Mouse (Mus musculus) lung, embryonic 15.5 days (tissue): Measurements from ENCODE around the gene Cavin4. TPM values are rescaled to one million over a fixed set of nuclear protein-coding genes. Genes with fewer than 3 reads are reported as not detected.

Source experiments
- ATAC-seq: fragments of 200-750 bp; cut with Nextera tagmentation; 2 replicates; pipeline ENCODE4 v1.8.0; 2017; ENCODE audit warnings: moderate number of reproducible peaks, borderline replicate concordance; ENCODE audit not compliant: low FRiP score, low TSS enrichment; ENCODE audit errors: extremely low read depth
- H3K27ac ChIP-seq: fragments of 300-500 bp; sonication (generic); 2 replicates; pipeline ENCODE4 v1.5.1; 2015; ENCODE audit warnings: moderate library complexity, mild to moderate bottlenecking, inconsistent platforms
- H3K27me3 ChIP-seq: fragments of 300-500 bp; sonication (generic); 2 replicates; pipeline ENCODE4 v1.6.1; 2015; ENCODE audit warnings: inconsistent platforms
- H3K36me3 ChIP-seq: fragments of 300-500 bp; sonication (generic); 2 replicates; pipeline ENCODE4 v1.6.1; 2015; ENCODE audit warnings: inconsistent platforms
- H3K4me1 ChIP-seq: fragments of 300-500 bp; sonication (generic); 2 replicates; pipeline ENCODE4 v1.6.1; 2015; ENCODE audit warnings: inconsistent platforms
- H3K4me2 ChIP-seq: fragments of 300-500 bp; sonication (generic); 2 replicates; pipeline ENCODE4 v1.6.1; 2015; ENCODE audit warnings: inconsistent platforms, mild to moderate bottlenecking, moderate library complexity
- H3K4me3 ChIP-seq: fragments of 300-500 bp; sonication (generic); 2 replicates; pipeline ENCODE4 v1.5.1; 2015; ENCODE audit warnings: mild to moderate bottlenecking, inconsistent platforms
- H3K9ac ChIP-seq: fragments of 300-500 bp; sonication (generic); 2 replicates; pipeline ENCODE4 v1.6.1; 2015; ENCODE audit warnings: inconsistent platforms
- H3K9me3 ChIP-seq: fragments of 300-500 bp; sonication (generic); 2 replicates; pipeline ENCODE4 v1.6.1; 2016; ENCODE audit warnings: inconsistent platforms
- WGBS: fragments of 180-500 bp; shearing (Covaris S2); methylation state at CpG from one replicate; pipeline ENCODE4 v1.1.7; 2015; 5-methylcytosine and 5-hydroxymethylcytosine counted together
- polyA plus RNA-seq: library from polyadenylated mRNA; unstranded; fragments of >200 nt; fragmentation: Nextera tagmentation; extraction: Ambion mirVana; gene quantifications from 2 replicates; pipeline ENCODE4 v1.2.1, GENCODE M21; 2015

Cavin4 gene
- polyA plus RNA-seq, 1 experiment from 2014 or later, result 0.85 TPM

GRCm38 (mm10) chr4:48639503-48639902 lies 23.8 kb upstream of the Cavin4 start:
- Histone ChIP-seq H3K4me3 (no peak overlapping the region), H3K4me1 (no peaks in the 10 kb centered on the region), H3K4me2 (no peak overlapping the region), H3K36me3 (0 out of 2 replicates have a peak, but pooled peaks cover 4% of the 10 kb centered on the region), H3K9me3 (no peaks in the 10 kb centered on the region), H3K27ac (no peak overlapping the region), H3K9ac (no peak overlapping the region), H3K27me3 (no peaks in the 10 kb centered on the region)
- WGBS, result 93% methylated on average over 17 of the region's 17 CpGs
- ATAC-seq, result no peak

DNA sequence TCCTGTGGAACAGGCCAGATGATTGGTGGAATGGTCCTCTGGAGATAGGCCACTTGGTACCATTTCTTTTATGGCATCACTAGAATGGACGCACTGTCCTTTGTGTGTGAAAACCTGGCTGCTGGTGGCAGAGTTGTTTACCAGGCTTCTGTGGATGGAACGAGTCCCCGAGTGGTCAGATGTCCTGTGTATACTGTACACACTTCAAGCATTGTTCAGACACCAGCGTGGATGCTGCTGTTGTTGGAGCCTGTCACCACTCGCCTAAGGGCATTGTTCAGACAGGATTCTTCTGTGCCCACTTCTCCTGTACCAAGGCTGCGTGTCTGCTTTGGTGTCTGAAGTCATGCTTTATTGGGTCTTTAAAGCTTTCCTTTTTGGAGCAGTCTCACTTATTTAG lies 19.5 kb upstream of the Cavin4 start:
- Histone ChIP-seq H3K36me3 (peaks cover 13% of the 10 kb centered on the region; the same call in 1 of the 2 replicates), H3K4me3 (no peak overlapping the region), H3K4me1 (no peaks in the 10 kb centered on the region), H3K9me3 (no peaks in the 10 kb centered on the region), H3K9ac (no peak overlapping the region), H3K27ac (no peak overlapping the region), H3K27me3 (no peaks in the 10 kb centered on the region), H3K4me2 (no peak overlapping the region)
- 86% methylated on average over 6 of the region's 6 CpGs for WGBS
- ATAC-seq, result no peak

DNA sequence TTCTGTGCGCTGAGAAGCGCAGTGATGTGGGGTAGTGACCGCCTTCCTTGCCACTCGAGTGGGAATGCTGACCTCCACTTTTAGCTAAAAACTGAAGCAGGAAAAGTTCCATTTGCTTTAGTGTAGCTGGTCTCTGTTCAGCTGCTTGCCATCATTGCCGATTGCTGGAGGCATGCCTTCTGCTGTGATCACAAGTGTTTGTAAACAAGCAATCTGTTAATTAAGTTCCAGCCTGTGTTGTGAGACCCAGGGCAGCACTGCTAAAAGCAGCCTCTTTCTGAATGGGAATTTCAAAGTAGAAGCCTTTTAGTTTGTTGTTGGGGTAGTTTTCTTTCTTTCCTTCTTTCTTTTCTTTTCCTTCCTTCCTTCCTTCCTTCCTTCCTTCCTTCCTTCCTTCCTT lies 17.2 kb upstream of the Cavin4 start:
- ATAC-seq, result no peak
- Histone ChIP-seq H3K4me3 (no peak overlapping the region), H3K4me1 (no peaks in the 10 kb centered on the region), H3K27me3 (no peaks in the 10 kb centered on the region), H3K9me3 (no peaks in the 10 kb centered on the region), H3K27ac (no peak overlapping the region), H3K36me3 (peaks cover 15% of the 10 kb centered on the region; the same call in 1 of the 2 replicates), H3K9ac (no peak overlapping the region), H3K4me2 (no peak overlapping the region)
- WGBS, result 83% methylated on average over 5 of the region's 5 CpGs

DNA sequence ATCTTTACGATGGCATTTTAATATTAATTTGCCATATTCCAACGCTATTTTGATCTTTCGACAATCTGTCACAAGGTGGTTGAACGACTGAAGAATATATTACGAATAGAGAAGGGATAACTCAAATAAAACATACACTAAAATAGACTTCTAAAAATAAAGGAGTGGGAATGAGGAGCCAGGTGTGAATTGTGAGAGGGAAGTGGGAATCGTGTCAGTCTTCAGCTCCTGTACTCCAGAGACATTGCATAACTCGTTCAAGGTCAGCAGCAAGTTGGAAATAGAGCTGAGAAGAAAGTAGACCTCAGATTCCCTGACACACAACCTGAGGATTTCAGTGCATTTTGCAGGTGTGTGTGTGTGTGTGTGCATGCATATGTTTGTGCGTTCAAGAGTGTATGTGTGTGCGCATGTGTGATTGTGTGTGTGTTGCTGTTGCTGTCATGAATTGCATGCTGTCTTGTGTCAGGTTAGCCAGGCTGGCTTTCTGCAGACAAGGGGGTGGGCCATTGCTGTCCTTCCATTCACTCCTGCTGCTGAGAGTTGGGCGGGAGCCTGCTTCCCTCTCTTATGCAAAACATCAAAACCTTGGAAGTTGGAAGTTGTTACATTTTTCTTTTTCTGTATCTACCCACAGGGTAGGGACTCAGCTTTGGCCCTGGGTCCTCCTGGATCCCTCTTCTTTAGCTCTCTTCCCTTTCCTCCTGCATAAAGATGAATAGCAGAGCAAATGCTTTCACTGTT lies 12.5 kb upstream of the Cavin4 start:
- Histone ChIP-seq H3K9me3 (no peaks in the 10 kb centered on the region), H3K4me2 (no peak overlapping the region), H3K9ac (no peak overlapping the region), H3K36me3 (peaks cover 20% of the 10 kb centered on the region; the same call in 1 of the 2 replicates), H3K4me3 (no peak overlapping the region), H3K27ac (no peak overlapping the region), H3K27me3 (no peaks in the 10 kb centered on the region), H3K4me1 (no peaks in the 10 kb centered on the region)
- 88% methylated on average over 10 of the region's 10 CpGs for WGBS
- ATAC-seq, result no peak

- Histone ChIP-seq H3K9me3 (no peaks in the 10 kb centered on the region), H3K4me2 (no peak overlapping the region), H3K27ac (no peak overlapping the region), H3K4me3 (no peak overlapping the region), H3K27me3 (no peaks in the 10 kb centered on the region), H3K36me3 (0 out of 2 replicates have a peak, but pooled peaks cover 16% of the 10 kb centered on the region), H3K4me1 (no peaks in the 10 kb centered on the region), H3K9ac (no peak overlapping the region)
- 91% methylated on average over 4 of the region's 4 CpGs for WGBS
- no peak for ATAC-seq
Measured at GRCm38 (mm10) chr4:48654118-48654517, 9.2 kb upstream of the Cavin4 start.

GRCm38 (mm10) chr4:48656530-48656929 lies 6.8 kb upstream of the Cavin4 start:
- H3K9ac ChIP-seq, result no peak overlapping the region
- no peaks in the 10 kb centered on the region for H3K9me3 ChIP-seq
- H3K4me2 ChIP-seq, result no peak overlapping the region
- H3K27ac ChIP-seq, result no peak overlapping the region
- H3K4me1 ChIP-seq, result no peaks in the 10 kb centered on the region
- 0 out of 2 replicates have a peak, but pooled peaks cover 15% of the 10 kb centered on the region for H3K36me3 ChIP-seq
- H3K4me3 ChIP-seq, result no peak overlapping the region
- no peak for ATAC-seq
- H3K27me3 ChIP-seq, result no peaks in the 10 kb centered on the region
- WGBS, result 94% methylated on average over 8 of the region's 8 CpGs

DNA sequence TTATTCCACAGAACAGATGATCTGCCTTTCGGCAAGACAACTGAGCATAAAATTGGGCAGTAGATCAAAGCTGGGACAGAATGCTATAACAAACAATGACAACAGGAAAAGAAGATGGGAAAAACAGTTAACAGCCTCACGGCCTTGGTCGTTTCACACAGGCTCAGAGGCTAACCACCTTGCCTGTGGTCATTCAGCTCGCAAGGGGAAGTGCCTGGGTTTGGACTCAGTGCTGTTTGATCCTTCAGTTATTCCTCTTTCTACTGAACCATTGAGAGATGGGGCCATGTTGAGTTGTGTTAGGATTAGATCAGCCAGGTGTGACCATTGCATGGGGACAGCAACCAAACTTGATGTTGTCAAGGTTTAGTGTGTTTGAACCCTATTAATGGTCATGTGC lies 3.2 kb upstream of the Cavin4 start:
- no peaks in the 10 kb centered on the region for H3K4me1 ChIP-seq
- WGBS, result 88% methylated on average over 4 of the region's 4 CpGs
- H3K4me3 ChIP-seq, result no peak overlapping the region
- H3K27me3 ChIP-seq, result no peaks in the 10 kb centered on the region
- H3K36me3 ChIP-seq, result peaks cover 28% of the 10 kb centered on the region
- no peak overlapping the region for H3K27ac ChIP-seq
- no peak overlapping the region for H3K4me2 ChIP-seq
- no peak overlapping the region for H3K9ac ChIP-seq
- ATAC-seq, result no peak
- H3K9me3 ChIP-seq, result no peaks in the 10 kb centered on the region

GRCm38 (mm10) chr4:48660619-48661575 lies 2.4 kb upstream of the Cavin4 start:
- WGBS, result 82% methylated on average over 7 of the region's 7 CpGs
- Histone ChIP-seq H3K4me1 (no peaks in the 10 kb centered on the region), H3K36me3 (peaks cover 28% of the 10 kb centered on the region), H3K9me3 (no peaks in the 10 kb centered on the region), H3K4me2 (no peak overlapping the region), H3K27ac (no peak overlapping the region), H3K27me3 (no peaks in the 10 kb centered on the region), H3K4me3 (no peak overlapping the region), H3K9ac (no peak overlapping the region)
- no peak for ATAC-seq

DNA sequence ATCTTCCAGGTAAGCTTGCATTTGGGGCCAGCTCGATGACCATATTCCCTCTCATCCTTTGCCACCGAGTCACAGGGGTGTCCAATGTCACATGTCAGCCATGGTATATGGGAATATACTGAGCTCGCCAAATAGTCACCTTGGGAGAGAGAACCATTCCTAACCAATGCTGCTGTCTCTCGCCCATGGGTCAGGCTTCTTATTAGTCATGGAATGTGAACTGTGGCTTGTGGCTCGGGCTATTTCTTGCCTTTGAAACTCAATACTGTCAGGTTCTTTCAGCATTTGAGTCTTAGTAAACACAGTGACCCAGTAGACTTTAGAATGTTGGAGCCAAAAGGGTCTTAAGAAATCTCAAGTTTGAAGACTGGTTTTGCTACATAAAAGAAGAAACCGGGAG lies 707 bp downstream of the Cavin4 start:
- Histone ChIP-seq H3K27me3 (no peaks in the 10 kb centered on the region), H3K27ac (no peak overlapping the region), H3K4me3 (no peak overlapping the region), H3K9ac (no peak overlapping the region), H3K4me1 (no peaks in the 10 kb centered on the region), H3K36me3 (peaks cover 23% of the 10 kb centered on the region), H3K4me2 (no peak overlapping the region), H3K9me3 (no peaks in the 10 kb centered on the region)
- 85% methylated on average over 6 of the region's 6 CpGs for WGBS
- no peak for ATAC-seq

DNA sequence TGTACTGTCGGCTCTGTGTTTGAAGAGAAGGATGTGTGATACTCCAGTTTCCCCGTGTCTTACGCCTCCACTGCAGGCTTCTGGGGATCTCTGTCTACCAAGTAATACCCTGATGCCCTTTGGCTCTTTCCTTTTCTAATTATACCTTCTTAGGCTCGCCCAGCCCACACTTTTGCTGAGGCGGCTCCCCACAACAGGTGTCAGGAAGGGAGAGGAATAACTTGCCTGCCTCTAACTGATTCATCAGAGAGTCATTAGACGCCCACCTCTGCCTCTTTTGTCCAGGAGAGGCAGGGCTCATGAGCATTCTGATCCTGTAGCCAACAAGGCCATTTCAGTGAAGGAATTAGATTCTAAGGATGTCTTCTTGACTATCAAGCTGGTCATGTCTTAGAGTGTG lies 4.0 kb downstream of the Cavin4 start:
- H3K4me3 ChIP-seq, result no peak overlapping the region
- ATAC-seq, result no peak
- H3K9ac ChIP-seq, result no peak overlapping the region
- no peak overlapping the region for H3K4me2 ChIP-seq
- WGBS, result 85% methylated on average over 6 of the region's 6 CpGs
- no peak overlapping the region for H3K27ac ChIP-seq
- no peaks in the 10 kb centered on the region for H3K27me3 ChIP-seq
- no peaks in the 10 kb centered on the region for H3K9me3 ChIP-seq
- H3K36me3 ChIP-seq, result peaks cover 20% of the 10 kb centered on the region
- no peaks in the 10 kb centered on the region for H3K4me1 ChIP-seq

- H3K4me3 ChIP-seq, result no peak overlapping the region
- ATAC-seq, result no peak
- H3K27me3 ChIP-seq, result no peaks in the 10 kb centered on the region
- peaks cover 10% of the 10 kb centered on the region; the same call in 1 of the 2 replicates for H3K36me3 ChIP-seq
- no peak overlapping the region for H3K4me2 ChIP-seq
- no peaks in the 10 kb centered on the region for H3K9me3 ChIP-seq
- H3K27ac ChIP-seq, result peak overlapping the region; percentile 14; the same call in 1 of the 2 replicates
- H3K4me1 ChIP-seq, result peaks cover 10% of the 10 kb centered on the region; the same call in 1 of the 2 replicates
- H3K9ac ChIP-seq, result no peak overlapping the region
- WGBS, result 50% methylated on average over 5 of the region's 5 CpGs
Measured at GRCm38 (mm10) chr4:48672915-48673314, 9.6 kb downstream of the Cavin4 start.

- Histone ChIP-seq H3K36me3 (peaks cover 10% of the 10 kb centered on the region; the same call in 1 of the 2 replicates), H3K4me1 (peaks cover 10% of the 10 kb centered on the region; the same call in 1 of the 2 replicates), H3K4me2 (no peak overlapping the region), H3K4me3 (no peak overlapping the region), H3K9me3 (no peaks in the 10 kb centered on the region), H3K27me3 (no peaks in the 10 kb centered on the region), H3K9ac (no peak overlapping the region), H3K27ac (no peak overlapping the region)
- no peak for ATAC-seq
- WGBS, result 81% methylated on average over 7 of the region's 7 CpGs
Measured at GRCm38 (mm10) chr4:48674412-48674811, 11.1 kb downstream of the Cavin4 start.
